Comparison of ENCODE assay signal across 16 mouse cellular contexts in the genomic region with DNA sequence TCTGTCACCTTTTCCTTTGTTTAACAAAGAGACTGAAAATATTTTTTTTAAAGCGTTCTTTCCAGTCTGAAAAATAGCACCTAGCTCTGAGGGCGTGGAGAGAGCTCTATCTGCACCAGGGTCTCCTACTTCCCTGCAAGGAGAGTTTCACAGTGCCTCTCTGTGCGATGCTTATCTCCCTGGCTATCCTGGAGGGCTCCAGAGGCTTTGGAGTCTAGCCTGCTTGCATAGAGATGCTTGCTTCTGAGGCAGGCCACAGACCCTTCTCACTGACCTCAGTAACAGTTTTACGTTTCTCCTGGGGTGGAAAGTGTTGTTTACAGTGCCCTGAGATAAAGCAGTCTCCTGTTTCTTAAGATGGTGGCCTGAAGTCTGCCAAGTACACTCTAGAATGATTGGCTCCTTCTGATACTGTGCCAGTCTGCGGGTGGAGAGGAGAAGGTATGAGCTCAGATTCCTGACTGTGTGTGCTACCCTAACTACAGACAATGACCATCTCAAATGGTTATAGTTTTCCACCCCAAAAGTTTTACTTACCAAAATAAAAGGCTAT. TPM values are rescaled to one million over a fixed set of nuclear protein-coding genes. Genes with fewer than 3 reads are reported as not detected.
A peak's percentile ranks its signal among the peaks of the same experiment; 100 is the strongest.
DNase-seq lines count a peak whose midpoint lies in the region; ATAC-seq and TF ChIP-seq lines count a peak whose summit lies in the region.
"Had no signal": no experiment of that assay in that cellular context is flagged by ENCODE, and none has a peak within 500 bp of the region (broad histone marks: within the 10 kb centered on the region; RNA-seq: fewer than 3 reads in every experiment).

No protein-coding gene starts in this region.

- WGBS in forebrain, embryonic 10.5 days: 52% methylated on average over 5 of the region's 5 CpGs
- 45% methylated on average over 5 of the region's 5 CpGs for WGBS in forebrain, embryonic 11.5 days
- 47% methylated on average over 5 of the region's 5 CpGs for WGBS in midbrain, embryonic 13.5 days
- 49% methylated on average over 5 of the region's 5 CpGs for WGBS in midbrain, embryonic 16.5 days
- 17% methylated on average over 5 of the region's 5 CpGs for WGBS in lung, embryonic 14.5 days
- WGBS in neural tube, embryonic 15.5 days: 45% methylated on average over 5 of the region's 5 CpGs

- TF ChIP-seq CTCF in lung, embryonic 14.5 days (IDR thresholded peaks at IDR 0.05; ENCODE audit: low read depth): no peak

- no peaks in the 10 kb centered on the region for H3K27me3 ChIP-seq in forebrain, embryonic 10.5 days (ENCODE audit: poor library complexity, severe bottlenecking)
- H3K27me3 ChIP-seq in forebrain, embryonic 11.5 days (ENCODE audit: control insufficient read depth, insufficient read depth, low read length): no peaks in the 10 kb centered on the region
- no peaks in the 10 kb centered on the region for H3K27me3 ChIP-seq in midbrain, embryonic 13.5 days
- H3K27me3 ChIP-seq in midbrain, embryonic 16.5 days (ENCODE audit: control insufficient read depth, insufficient read depth, low read depth, low read length): no peaks in the 10 kb centered on the region
- H3K27me3 ChIP-seq in lung, embryonic 14.5 days (ENCODE audit: insufficient read depth, low read length): no peaks in the 10 kb centered on the region
- H3K27me3 ChIP-seq in neural tube, embryonic 15.5 days (replicated peaks): no peaks in the 10 kb centered on the region
- H3K27me3 ChIP-seq: liver, embryonic 13.5 days; midbrain, embryonic 12.5 days had no signal

- H3K4me2 ChIP-seq in forebrain, embryonic 11.5 days (ENCODE audit: low read depth, low read length, severe bottlenecking): no peak overlapping the region
- peak overlapping the region; percentile 1; the same call in 1 of the 2 replicates for H3K4me2 ChIP-seq in midbrain, embryonic 13.5 days (replicated peaks)
- no peak overlapping the region for H3K4me2 ChIP-seq in midbrain, embryonic 16.5 days (ENCODE audit: low read length)
- H3K4me2 ChIP-seq in lung, embryonic 14.5 days: no peak overlapping the region
- no peak overlapping the region for H3K4me2 ChIP-seq in neural tube, embryonic 15.5 days
- H3K4me2 ChIP-seq: liver, embryonic 13.5 days had no signal

- no peaks in the 10 kb centered on the region for H3K36me3 ChIP-seq in forebrain, embryonic 10.5 days (replicated peaks)
- no peaks in the 10 kb centered on the region for H3K36me3 ChIP-seq in forebrain, embryonic 11.5 days (ENCODE audit: control insufficient read depth, insufficient read depth, low read length)
- H3K36me3 ChIP-seq in midbrain, embryonic 13.5 days: no peaks in the 10 kb centered on the region
- no peaks in the 10 kb centered on the region for H3K36me3 ChIP-seq in midbrain, embryonic 16.5 days (ENCODE audit: control insufficient read depth, insufficient read depth, low read length)
- no peaks in the 10 kb centered on the region for H3K36me3 ChIP-seq in lung, embryonic 14.5 days (ENCODE audit: insufficient read depth)
- H3K36me3 ChIP-seq in neural tube, embryonic 15.5 days: no peaks in the 10 kb centered on the region
- H3K36me3 ChIP-seq: liver, embryonic 13.5 days; midbrain, embryonic 12.5 days had no signal

- no peak for ATAC-seq in forebrain, embryonic 11.5 days (replicated peaks; ENCODE audit: low FRiP score)
- ATAC-seq in midbrain, embryonic 13.5 days: no peak
- no peak for ATAC-seq in midbrain, embryonic 16.5 days
- peak; percentile 81 for ATAC-seq in lung, embryonic 14.5 days (ENCODE audit: insufficient read depth)
- 0 out of 2 replicates have a peak, but pooled peaks have one; percentile 2 for ATAC-seq in neural tube, embryonic 15.5 days (ENCODE audit: low FRiP score)
- ATAC-seq: inflammation-experienced regulatory T-cells, adult 6 months had no signal

- no peaks in the 10 kb centered on the region for H3K9me3 ChIP-seq in forebrain, embryonic 10.5 days
- H3K9me3 ChIP-seq in forebrain, embryonic 11.5 days (ENCODE audit: control insufficient read depth, low read length): no peaks in the 10 kb centered on the region
- H3K9me3 ChIP-seq in midbrain, embryonic 13.5 days: no peaks in the 10 kb centered on the region
- no peaks in the 10 kb centered on the region for H3K9me3 ChIP-seq in midbrain, embryonic 16.5 days (replicated peaks; ENCODE audit: control insufficient read depth, low read length, poor library complexity, severe bottlenecking)
- no peaks in the 10 kb centered on the region for H3K9me3 ChIP-seq in lung, embryonic 14.5 days (ENCODE audit: low read depth, low read length)
- no peaks in the 10 kb centered on the region for H3K9me3 ChIP-seq in neural tube, embryonic 15.5 days (replicated peaks)
- H3K9me3 ChIP-seq: liver, embryonic 13.5 days; midbrain, embryonic 12.5 days had no signal

- H3K4me3 ChIP-seq in forebrain, embryonic 10.5 days: no peak overlapping the region
- no peak overlapping the region for H3K4me3 ChIP-seq in forebrain, embryonic 11.5 days (ENCODE audit: low read depth, low read length)
- no peak overlapping the region for H3K4me3 ChIP-seq in midbrain, embryonic 13.5 days (replicated peaks)
- H3K4me3 ChIP-seq in midbrain, embryonic 16.5 days (ENCODE audit: low read depth, low read length): no peak overlapping the region
- H3K4me3 ChIP-seq in lung, embryonic 14.5 days (ENCODE audit: low read depth, low read length): no peak overlapping the region
- no peak overlapping the region for H3K4me3 ChIP-seq in neural tube, embryonic 15.5 days (replicated peaks)
- H3K4me3 ChIP-seq: liver, embryonic 13.5 days; midbrain, embryonic 12.5 days had no signal

- H3K4me1 ChIP-seq in forebrain, embryonic 10.5 days: peaks cover 31% of the 10 kb centered on the region
- H3K4me1 ChIP-seq in forebrain, embryonic 11.5 days (replicated peaks; ENCODE audit: control insufficient read depth, insufficient read depth, low read length): peaks cover 2% of the 10 kb centered on the region; the same call in 1 of the 2 replicates
- peaks cover 22% of the 10 kb centered on the region for H3K4me1 ChIP-seq in midbrain, embryonic 13.5 days (replicated peaks)
- H3K4me1 ChIP-seq in midbrain, embryonic 16.5 days (ENCODE audit: control insufficient read depth, insufficient read depth, low read length): peaks cover 14% of the 10 kb centered on the region
- 0 out of 2 replicates have a peak, but pooled peaks cover 9% of the 10 kb centered on the region for H3K4me1 ChIP-seq in lung, embryonic 14.5 days (ENCODE audit: insufficient read depth)
- H3K4me1 ChIP-seq in neural tube, embryonic 15.5 days: peaks cover 26% of the 10 kb centered on the region
- H3K4me1 ChIP-seq: liver, embryonic 13.5 days had no signal

- H3K9ac ChIP-seq in forebrain, embryonic 11.5 days (ENCODE audit: low read length): no peak overlapping the region
- no peak overlapping the region for H3K9ac ChIP-seq in midbrain, embryonic 13.5 days (replicated peaks)
- H3K9ac ChIP-seq in midbrain, embryonic 16.5 days (ENCODE audit: low read depth, low read length): no peak overlapping the region
- no peak overlapping the region for H3K9ac ChIP-seq in lung, embryonic 14.5 days
- no peak overlapping the region for H3K9ac ChIP-seq in neural tube, embryonic 15.5 days (replicated peaks)
- H3K9ac ChIP-seq: liver, embryonic 13.5 days; midbrain, embryonic 12.5 days had no signal

- H3K27ac ChIP-seq in forebrain, embryonic 10.5 days: peak overlapping the region; percentile 45; the same call in 1 of the 2 replicates
- no peak overlapping the region for H3K27ac ChIP-seq in forebrain, embryonic 11.5 days (ENCODE audit: low read depth, low read length)
- H3K27ac ChIP-seq in midbrain, embryonic 13.5 days: no peak overlapping the region
- no peak overlapping the region for H3K27ac ChIP-seq in midbrain, embryonic 16.5 days (ENCODE audit: low read length)
- peak overlapping the region; percentile 79 for H3K27ac ChIP-seq in lung, embryonic 14.5 days (ENCODE audit: low read depth)
- peak overlapping the region; percentile 51 for H3K27ac ChIP-seq in neural tube, embryonic 15.5 days (replicated peaks)
- H3K27ac ChIP-seq: liver, embryonic 13.5 days; midbrain, embryonic 12.5 days had no signal

- no peak for DNase-seq in forebrain, embryonic 10.5 days (ENCODE audit: extremely low spot score, low spot score)
- no peak for DNase-seq in forebrain, embryonic 11.5 days (ENCODE audit: low spot score)
- DNase-seq in lung, embryonic 14.5 days: no peak
- no peak for DNase-seq in layer of hippocampus, adult 9-11 months
- DNase-seq in adrenal gland, postnatal 36 days: no peak
- DNase-seq: adrenal gland, postnatal 25 days; cerebellum, adult 11-12 months; kidney, postnatal 25 days; liver, embryonic 13.5 days; spleen, adult 18-20 months; thymus, adult 18-20 months had no signal

RNA-seq across cellular contexts. Expression of gene Sh3rf3, which starts 42.1 kb away (rescaled TPM):
- 0.36 and 0.48 TPM in 2 replicates for polyA plus RNA-seq in forebrain, embryonic 10.5 days (2016; fragmentation: Nextera tagmentation; extraction: Ambion mirVana)
- polyA plus RNA-seq in forebrain, embryonic 11.5 days (2014; fragmentation: Nextera tagmentation; extraction: Ambion mirVana): 1.8 and 2.0 TPM in 2 replicates
- polyA plus RNA-seq in midbrain, embryonic 13.5 days (2015; fragmentation: Nextera tagmentation; extraction: Ambion mirVana): 1.6 and 2.1 TPM in 2 replicates
- polyA plus RNA-seq in midbrain, embryonic 16.5 days (2015; fragmentation: Nextera tagmentation; extraction: Ambion mirVana): 3.1 and 3.2 TPM in 2 replicates
- polyA plus RNA-seq in lung, embryonic 14.5 days (2014; fragmentation: Nextera tagmentation; extraction: Ambion mirVana): 2.1 and 3.3 TPM in 2 replicates
- 3.3 and 3.6 TPM in 2 replicates for polyA plus RNA-seq in neural tube, embryonic 15.5 days (2015; fragmentation: Nextera tagmentation; extraction: Ambion mirVana)
- under 1 TPM; 0.86 to 0.95 TPM for total RNA-seq in adrenal gland, postnatal 36 days (2021)
- polyA plus RNA-seq: inflammation-experienced regulatory T-cells, adult 6 months; liver, embryonic 13.5 days had no signal

Comparison
In these comparisons a context has a peak if more than half of its experiments do, and no peak if none do; other contexts are left out.
1. H3K27ac ChIP-seq: peak in forebrain, embryonic 10.5 days (single experiment), lung, embryonic 14.5 days (single experiment) and neural tube, embryonic 15.5 days (single experiment); none in forebrain, embryonic 11.5 days (single experiment), midbrain, embryonic 13.5 days (single experiment) and midbrain, embryonic 16.5 days (single experiment).
2. ATAC-seq: peak in lung, embryonic 14.5 days (single experiment) and neural tube, embryonic 15.5 days (single experiment); none in forebrain, embryonic 11.5 days (single experiment), midbrain, embryonic 13.5 days (single experiment) and midbrain, embryonic 16.5 days (single experiment).